Mouse (Mus musculus): Measurements from ENCODE around the gene Ncl.

GRCm38 (mm10) chr1:86368086-86368485, 8.9 kb upstream of the Ncl start:
- TF ChIP-seq CTCF (IDR thresholded peaks at IDR 0.05; ENCODE audit: low read depth, low read length) (no peak), POLR2A (IDR thresholded peaks at IDR 0.05; ENCODE audit: extremely low read depth, insufficient read depth, low read length) (no peak)
